Mouse (Mus musculus): ENCODE data around the gene Ern1. TPM values are rescaled to one million over a fixed set of nuclear protein-coding genes. Genes with fewer than 3 reads are reported as not detected.

Gene Ern1
- total and polyA plus RNA-seq, 2 experiments, result 18.2 to 52.8 TPM

- no peak overlapping the region for H3K4me3 ChIP-seq (ENCODE audit: insufficient read depth, low read depth, low read length)
- H3K27me3 ChIP-seq (ENCODE audit: control insufficient read depth, insufficient read depth, low read length), result no peaks in the 10 kb centered on the region
- 0 out of 2 replicates have a peak overlapping the region, but pooled peaks have one; percentile 15 for H3K9ac ChIP-seq (ENCODE audit: low read depth, low read length)
- peak; percentile 43 for DNase-seq (ENCODE audit: extremely low read depth, low read depth, low spot score)
- H3K4me1 ChIP-seq (ENCODE audit: control insufficient read depth, insufficient read depth, low read length), result peaks cover 21% of the 10 kb centered on the region
- WGBS, result 69% methylated on average over 2 of the region's 2 CpGs
- H3K79me2 ChIP-seq (ENCODE audit: control insufficient read depth, insufficient read depth, low read length), result peaks cover 12% of the 10 kb centered on the region; the same call in 1 of the 2 replicates
- peaks cover 16% of the 10 kb centered on the region for H3K36me3 ChIP-seq (ENCODE audit: control insufficient read depth, insufficient read depth, low read length)
- peak overlapping the region; percentile 35; the same call in 1 of the 2 replicates for H3K27ac ChIP-seq (replicated peaks; ENCODE audit: insufficient read depth, low read depth, low read length)
- TF ChIP-seq POLR2A (IDR thresholded peaks at IDR 0.05; ENCODE audit: extremely low read depth, insufficient read depth, low read length) (no peak), CTCF (IDR thresholded peaks at IDR 0.05; ENCODE audit: low read depth, low read length) (no peak)
These were observed 47.3 kb downstream of the Ern1 start for GRCm38 (mm10) chr11:106440318-106440717.

- peaks cover 21% of the 10 kb centered on the region for H3K4me1 ChIP-seq (ENCODE audit: control insufficient read depth, insufficient read depth, low read length)
- H3K4me3 ChIP-seq (ENCODE audit: insufficient read depth, low read depth, low read length), result no peak overlapping the region
- no peak overlapping the region for H3K9ac ChIP-seq (ENCODE audit: low read depth, low read length)
- H3K36me3 ChIP-seq (ENCODE audit: control insufficient read depth, insufficient read depth, low read length), result peaks cover 19% of the 10 kb centered on the region
- H3K27ac ChIP-seq (replicated peaks; ENCODE audit: insufficient read depth, low read depth, low read length), result no peak overlapping the region
- no peak for TF ChIP-seq POLR2A (IDR thresholded peaks at IDR 0.05; ENCODE audit: extremely low read depth, insufficient read depth, low read length)
- TF ChIP-seq CTCF (IDR thresholded peaks at IDR 0.05; ENCODE audit: low read depth, low read length), result no peak
- no peaks in the 10 kb centered on the region for H3K27me3 ChIP-seq (ENCODE audit: control insufficient read depth, insufficient read depth, low read length)
- 75% methylated on average over 3 of the region's 3 CpGs for WGBS
- peaks cover 13% of the 10 kb centered on the region; the same call in 1 of the 2 replicates for H3K79me2 ChIP-seq (ENCODE audit: control insufficient read depth, insufficient read depth, low read length)
- DNase-seq (ENCODE audit: extremely low read depth, low read depth, low spot score), result no peak
These were observed 48.3 kb downstream of the Ern1 start for GRCm38 (mm10) chr11:106439355-106439754.

- H3K36me3 ChIP-seq (ENCODE audit: control insufficient read depth, insufficient read depth, low read length), result peaks cover 26% of the 10 kb centered on the region
- peaks cover 14% of the 10 kb centered on the region; the same call in 1 of the 2 replicates for H3K79me2 ChIP-seq (ENCODE audit: control insufficient read depth, insufficient read depth, low read length)
- peaks cover 21% of the 10 kb centered on the region for H3K4me1 ChIP-seq (ENCODE audit: control insufficient read depth, insufficient read depth, low read length)
- H3K27me3 ChIP-seq (ENCODE audit: control insufficient read depth, insufficient read depth, low read length), result no peaks in the 10 kb centered on the region
- H3K4me3 ChIP-seq (ENCODE audit: insufficient read depth, low read depth, low read length), result no peak overlapping the region
- WGBS, result 17% methylated on average over 4 of the region's 4 CpGs
- DNase-seq (ENCODE audit: extremely low read depth, low read depth, low spot score), result peak; percentile 81
- TF ChIP-seq CTCF (IDR thresholded peaks at IDR 0.05; ENCODE audit: low read depth, low read length) (no peak), POLR2A (IDR thresholded peaks at IDR 0.05; ENCODE audit: extremely low read depth, insufficient read depth, low read length) (no peak)
- H3K27ac ChIP-seq (replicated peaks; ENCODE audit: insufficient read depth, low read depth, low read length), result peak overlapping the region; percentile 50
- no peak overlapping the region for H3K9ac ChIP-seq (ENCODE audit: low read depth, low read length)
These were observed 49.0 kb downstream of the Ern1 start for GRCm38 (mm10) chr11:106438524-106439177.

- Histone ChIP-seq H3K79me2 (ENCODE audit: control insufficient read depth, insufficient read depth, low read length) (peaks cover 14% of the 10 kb centered on the region; the same call in 1 of the 2 replicates), H3K27ac (replicated peaks; ENCODE audit: insufficient read depth, low read depth, low read length) (no peak overlapping the region), H3K4me3 (ENCODE audit: insufficient read depth, low read depth, low read length) (no peak overlapping the region), H3K36me3 (ENCODE audit: control insufficient read depth, insufficient read depth, low read length) (peaks cover 33% of the 10 kb centered on the region), H3K27me3 (ENCODE audit: control insufficient read depth, insufficient read depth, low read length) (no peaks in the 10 kb centered on the region), H3K4me1 (ENCODE audit: control insufficient read depth, insufficient read depth, low read length) (peaks cover 17% of the 10 kb centered on the region), H3K9ac (ENCODE audit: low read depth, low read length) (no peak overlapping the region)
- 65% methylated on average over 2 of the region's 2 CpGs for WGBS
- peak; percentile 66 for DNase-seq (ENCODE audit: extremely low read depth, low read depth, low spot score)
- TF ChIP-seq CTCF (IDR thresholded peaks at IDR 0.05; ENCODE audit: low read depth, low read length) (peak; percentile 8; the same call in 1 of the 2 replicates), POLR2A (IDR thresholded peaks at IDR 0.05; ENCODE audit: extremely low read depth, insufficient read depth, low read length) (no peak)
These were observed 50.1 kb downstream of the Ern1 start for GRCm38 (mm10) chr11:106437543-106437942.

GRCm38 (mm10) chr11:106437039-106437438 lies 50.6 kb downstream of the Ern1 start:
- H3K79me2 ChIP-seq (ENCODE audit: control insufficient read depth, insufficient read depth, low read length), result peaks cover 14% of the 10 kb centered on the region; the same call in 1 of the 2 replicates
- peaks cover 17% of the 10 kb centered on the region for H3K4me1 ChIP-seq (ENCODE audit: control insufficient read depth, insufficient read depth, low read length)
- DNase-seq (ENCODE audit: extremely low read depth, low read depth, low spot score), result peak; percentile 78
- H3K4me3 ChIP-seq (ENCODE audit: insufficient read depth, low read depth, low read length), result no peak overlapping the region
- H3K36me3 ChIP-seq (ENCODE audit: control insufficient read depth, insufficient read depth, low read length), result peaks cover 38% of the 10 kb centered on the region
- TF ChIP-seq POLR2A (IDR thresholded peaks at IDR 0.05; ENCODE audit: extremely low read depth, insufficient read depth, low read length), result no peak
- no peak for TF ChIP-seq CTCF (IDR thresholded peaks at IDR 0.05; ENCODE audit: low read depth, low read length)
- H3K27me3 ChIP-seq (ENCODE audit: control insufficient read depth, insufficient read depth, low read length), result no peaks in the 10 kb centered on the region
- 29% methylated on average over 5 of the region's 5 CpGs for WGBS
- H3K27ac ChIP-seq (replicated peaks; ENCODE audit: insufficient read depth, low read depth, low read length), result 0 out of 2 replicates have a peak overlapping the region, but pooled peaks have one; percentile 2
- H3K9ac ChIP-seq (ENCODE audit: low read depth, low read length), result no peak overlapping the region

- Histone ChIP-seq H3K9ac (ENCODE audit: low read depth, low read length) (no peak overlapping the region), H3K4me3 (ENCODE audit: insufficient read depth, low read depth, low read length) (no peak overlapping the region), H3K27ac (replicated peaks; ENCODE audit: insufficient read depth, low read depth, low read length) (peak overlapping the region; percentile 79), H3K27me3 (ENCODE audit: control insufficient read depth, insufficient read depth, low read length) (no peaks in the 10 kb centered on the region), H3K4me1 (ENCODE audit: control insufficient read depth, insufficient read depth, low read length) (peaks cover 24% of the 10 kb centered on the region), H3K36me3 (ENCODE audit: control insufficient read depth, insufficient read depth, low read length) (peaks cover 74% of the 10 kb centered on the region), H3K79me2 (ENCODE audit: control insufficient read depth, insufficient read depth, low read length) (peaks cover 5% of the 10 kb centered on the region; the same call in 1 of the 2 replicates)
- DNase-seq (ENCODE audit: extremely low read depth, low read depth, low spot score), result no peak
- TF ChIP-seq POLR2A (IDR thresholded peaks at IDR 0.05; ENCODE audit: extremely low read depth, insufficient read depth, low read length) (no peak), CTCF (IDR thresholded peaks at IDR 0.05; ENCODE audit: low read depth, low read length) (no peak)
- 94% methylated on average over 5 of the region's 5 CpGs for WGBS
These were observed 57.3 kb downstream of the Ern1 start for GRCm38 (mm10) chr11:106430392-106430791.

All from liver, adult 2 months (tissue).